Comparison of ENCODE assay signal across 9 mouse cellular contexts in genomic region chr5:93323320-93324001, GRCm38 (mm10). TPM values are rescaled to one million over a fixed set of nuclear protein-coding genes. Genes with fewer than 3 reads are reported as not detected.
DNase-seq lines count a peak whose midpoint lies in the region; ATAC-seq and TF ChIP-seq lines count a peak whose summit lies in the region.
"Had no signal": no experiment of that assay in that cellular context is flagged by ENCODE, and none has a peak within 500 bp of the region (broad histone marks: within the 10 kb centered on the region; RNA-seq: fewer than 3 reads in every experiment).

No protein-coding gene starts in this region.

- no peak overlapping the region for H3K4me3 ChIP-seq in stomach, postnatal 0 days (ENCODE audit: low read depth, low read length)
- no peak overlapping the region for H3K4me3 ChIP-seq in hindbrain, embryonic 14.5 days (replicated peaks; ENCODE audit: low read length)
- H3K4me3 ChIP-seq: limb, embryonic 13.5 days had no signal

- TF ChIP-seq EP300 in stomach, postnatal 0 days (optimal IDR thresholded peaks at IDR 0.05), result no peak

- ATAC-seq in stomach, postnatal 0 days (ENCODE audit: low FRiP score, low TSS enrichment), result no peak
- no peak for ATAC-seq in hindbrain, embryonic 14.5 days (ENCODE audit: low FRiP score)

- no peaks in the 10 kb centered on the region for H3K4me1 ChIP-seq in stomach, postnatal 0 days (replicated peaks; ENCODE audit: control insufficient read depth, insufficient read depth)
- no peaks in the 10 kb centered on the region for H3K4me1 ChIP-seq in hindbrain, embryonic 14.5 days (replicated peaks; ENCODE audit: control insufficient read depth, insufficient read depth, low read length)
- H3K4me1 ChIP-seq: limb, embryonic 13.5 days had no signal

- DNase-seq in heart, adult 8-10 months (ENCODE audit: low spot score), result peak; percentile 35
- no peak for DNase-seq in heart, postnatal 25 days (ENCODE audit: low spot score)
- peak; percentile 3 for DNase-seq in thymus, postnatal 25 days
- DNase-seq in thymus, postnatal 36 days, result no peak
- peak; percentile 21 to 29 for DNase-seq in heart, adult 9 months (ENCODE audit: low spot score in 2 of 2)
- no peak for DNase-seq in stomach, postnatal 0 days (ENCODE audit: low spot score)
- no peak for DNase-seq in hindbrain, embryonic 14.5 days (ENCODE audit: low spot score)
- DNase-seq in right cerebral cortex, postnatal 4 days, result no peak

- no peak overlapping the region for H3K27ac ChIP-seq in stomach, postnatal 0 days (replicated peaks)
- no peak overlapping the region for H3K27ac ChIP-seq in hindbrain, embryonic 14.5 days
- H3K27ac ChIP-seq: limb, embryonic 13.5 days had no signal

- TF ChIP-seq CTCF in stomach, postnatal 0 days (IDR thresholded peaks at IDR 0.05; ENCODE audit: low read depth), result peak; percentile 75

- no peaks in the 10 kb centered on the region for H3K9me3 ChIP-seq in stomach, postnatal 0 days (ENCODE audit: control insufficient read depth, low read length)
- no peaks in the 10 kb centered on the region for H3K9me3 ChIP-seq in hindbrain, embryonic 14.5 days (ENCODE audit: control insufficient read depth, low read length)
- H3K9me3 ChIP-seq: limb, embryonic 13.5 days had no signal

- intact Hi-C loops in heart, postnatal 25 days (cut with DNase I), result loop anchor here (2.0 to 10.0 kb wide), 4 partner anchors 143 to 596 kb away; no protein-coding TSS in a partner anchor

- H3K9ac ChIP-seq in stomach, postnatal 0 days (ENCODE audit: low read length), result no peak overlapping the region
- no peak overlapping the region for H3K9ac ChIP-seq in hindbrain, embryonic 14.5 days
- H3K9ac ChIP-seq: limb, embryonic 13.5 days had no signal

- H3K27me3 ChIP-seq in stomach, postnatal 0 days (ENCODE audit: control insufficient read depth, insufficient read depth, low read length), result no peaks in the 10 kb centered on the region
- H3K27me3 ChIP-seq in hindbrain, embryonic 14.5 days (ENCODE audit: control insufficient read depth, insufficient read depth, low read length), result no peaks in the 10 kb centered on the region
- H3K27me3 ChIP-seq: limb, embryonic 13.5 days had no signal

- WGBS in stomach, postnatal 0 days, result 39% methylated on average over 1 of the region's 1 CpGs
- 62% methylated on average over 1 of the region's 1 CpGs for WGBS in hindbrain, embryonic 14.5 days

- H3K36me3 ChIP-seq in stomach, postnatal 0 days (ENCODE audit: control insufficient read depth, insufficient read depth, low read length), result no peaks in the 10 kb centered on the region
- no peaks in the 10 kb centered on the region for H3K36me3 ChIP-seq in hindbrain, embryonic 14.5 days (replicated peaks; ENCODE audit: control insufficient read depth, insufficient read depth)
- H3K36me3 ChIP-seq: limb, embryonic 13.5 days had no signal

- H3K4me2 ChIP-seq in stomach, postnatal 0 days (replicated peaks; ENCODE audit: low read depth), result no peak overlapping the region
- H3K4me2 ChIP-seq in hindbrain, embryonic 14.5 days (replicated peaks), result no peak overlapping the region
- H3K4me2 ChIP-seq: limb, embryonic 13.5 days had no signal

RNA-seq across cellular contexts. Expression of gene Ccng2, which starts 56.4 kb away (rescaled TPM):
- total RNA-seq in heart, adult 8-10 months (2022), result 10 to 100 TPM; 10.4 to 12.9 (median 11.6) TPM
- 10 to 100 TPM; 14.6 to 17.7 TPM for total RNA-seq in heart, postnatal 25 days (2021)
- 16.0 and 18.4 TPM in 2 replicates for polyA plus RNA-seq in stomach, postnatal 0 days (2015; fragmentation: Nextera tagmentation; extraction: Ambion mirVana)
- polyA plus RNA-seq in hindbrain, embryonic 14.5 days (2014; fragmentation: Nextera tagmentation; extraction: Ambion mirVana), result 78.3 and 82.0 TPM in 2 replicates

Comparison
In these comparisons a context has a peak if more than half of its experiments do, and no peak if none do; other contexts are left out.
1. DNase-seq: peak in heart, adult 8-10 months (single experiment), thymus, postnatal 25 days (single experiment) and heart, adult 9 months (2 of 2); none in heart, postnatal 25 days (single experiment), thymus, postnatal 36 days (0 of 2), stomach, postnatal 0 days (single experiment), hindbrain, embryonic 14.5 days (single experiment) and right cerebral cortex, postnatal 4 days (single experiment).